Mouse (Mus musculus) layer of hippocampus, adult 11-12 months (tissue): Measurements from ENCODE around the gene Lama5.

Experiments used
- DNase-seq: peaks from one replicate; pipeline ENCODE4 v3.0.0; 2022; ENCODE audit warnings: low spot score

Lama5 gene

DNA sequence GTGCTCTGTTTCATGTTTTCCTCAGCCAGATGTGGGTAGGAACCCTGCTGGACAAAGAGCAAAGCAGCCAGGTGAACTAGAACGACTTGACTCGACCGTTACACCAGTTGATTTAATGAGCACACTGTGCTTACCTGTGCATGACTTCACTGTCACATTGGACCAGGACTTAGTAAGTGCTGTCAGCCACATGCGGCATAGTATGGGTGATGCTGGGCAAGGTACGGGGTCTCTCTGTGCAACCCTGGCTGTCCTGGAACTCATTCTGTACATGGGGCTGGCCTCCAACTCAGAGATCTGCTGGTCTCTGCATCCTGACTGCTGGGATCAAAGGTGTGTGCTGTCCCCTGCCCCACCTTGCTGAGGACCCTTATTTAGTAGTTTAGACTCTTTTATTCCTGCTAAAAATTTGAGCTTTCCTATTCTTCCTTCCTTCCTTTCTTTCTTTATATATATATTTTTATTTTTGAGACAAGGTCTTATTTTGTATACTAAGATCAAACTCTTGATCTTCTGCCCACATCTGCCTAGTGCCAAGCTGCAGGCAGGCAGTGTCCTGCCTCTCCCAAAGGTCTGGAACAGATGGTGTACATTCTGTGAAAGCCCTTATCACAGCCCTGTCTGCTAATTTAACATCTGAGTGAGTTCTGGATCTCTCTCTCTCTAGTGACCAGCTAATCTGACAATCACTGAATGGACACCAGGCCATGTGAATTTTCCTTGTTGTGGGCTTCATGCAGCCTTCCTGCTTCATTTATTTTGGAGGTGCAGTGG is 29.0 kb upstream of the Lama5 start:
- no peak for DNase-seq

DNA sequence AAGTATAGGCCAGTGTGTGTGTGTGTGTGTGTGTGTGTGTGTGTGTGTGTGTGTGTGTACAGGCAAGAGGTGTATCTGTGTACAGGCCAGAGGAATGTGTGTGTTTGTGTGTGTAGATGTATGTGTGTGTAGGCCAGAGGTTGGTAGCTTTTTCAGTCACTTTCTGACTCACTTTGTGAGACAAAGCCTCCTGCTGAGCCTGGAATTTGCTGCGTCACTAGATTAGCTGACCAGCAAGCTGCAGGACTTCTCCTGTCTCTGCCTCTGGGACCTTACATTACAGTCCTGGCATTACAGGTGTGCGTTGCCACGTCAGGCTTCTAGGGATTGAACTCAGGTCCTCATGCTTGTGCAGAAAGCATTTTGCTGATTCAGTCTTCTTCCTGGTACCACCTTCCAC is 26.2 kb upstream of the Lama5 start:
- no peak for DNase-seq

DNA sequence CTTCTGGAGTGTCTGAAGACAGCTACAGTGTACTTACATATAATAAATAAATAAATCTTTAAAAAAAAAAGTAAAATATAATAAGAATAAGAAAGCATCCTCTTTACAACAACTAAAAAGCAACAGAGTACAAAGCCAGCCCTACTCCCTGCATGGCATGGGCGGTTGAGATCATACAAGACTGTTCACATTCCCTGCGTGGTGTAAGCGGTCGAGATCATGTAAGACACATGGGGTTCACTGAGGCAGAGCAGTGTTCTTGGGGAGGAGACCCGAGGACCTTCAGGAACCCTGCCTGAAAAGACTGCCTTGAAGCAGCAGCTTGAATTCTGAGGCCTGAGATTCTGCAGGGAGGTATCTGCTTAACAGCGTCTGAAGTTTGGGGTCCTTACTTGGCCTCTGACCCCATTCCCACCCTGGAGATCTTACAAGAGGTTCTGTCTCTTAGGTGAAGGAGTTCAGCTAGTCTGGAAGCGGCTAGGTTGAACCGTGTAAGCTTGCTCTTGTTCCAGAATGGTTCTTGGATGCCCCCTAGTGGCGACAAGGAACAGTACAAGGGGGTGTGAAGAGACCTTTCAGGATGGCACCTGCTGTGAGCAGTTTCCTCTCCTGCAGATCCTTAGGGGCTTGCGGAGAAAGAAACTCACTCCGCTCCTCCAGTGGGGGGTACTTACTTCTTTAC is 25.4 kb upstream of the Lama5 start:
- DNase-seq, result peak; percentile 70

DNA sequence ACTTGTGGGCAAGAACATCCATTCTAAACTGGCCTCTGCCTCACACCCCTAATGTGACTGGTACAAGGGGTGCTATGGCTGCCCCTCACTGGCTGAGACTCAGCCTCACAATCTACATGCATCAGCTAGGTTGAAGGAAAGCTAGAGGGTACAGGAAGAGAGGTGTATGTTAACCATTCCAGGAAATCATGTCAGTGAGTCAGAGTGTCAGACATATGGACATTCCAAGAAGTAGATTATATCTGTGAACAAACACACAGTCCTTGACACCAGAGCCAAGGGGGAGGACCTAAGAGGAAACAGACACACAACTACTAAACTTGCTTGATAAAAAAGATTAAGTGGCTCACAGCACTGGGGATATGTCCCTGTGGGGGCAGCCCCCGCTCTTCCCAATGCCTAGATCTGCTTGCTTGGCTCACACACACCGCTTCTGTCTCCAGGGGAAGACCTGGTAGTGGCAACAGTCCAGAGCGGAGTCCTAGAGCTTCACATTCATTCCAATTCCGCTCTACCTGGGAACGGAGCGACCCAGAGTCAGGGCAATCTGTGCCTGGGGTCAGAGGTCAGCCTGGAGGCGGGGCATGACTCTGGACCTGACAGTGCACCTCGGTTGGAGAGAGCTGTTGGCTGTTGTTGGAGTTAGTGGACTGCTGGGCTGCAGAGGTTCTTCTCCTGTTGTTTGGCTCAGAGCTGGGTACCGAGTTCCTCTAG is 23.4 kb upstream of the Lama5 start:
- no peak for DNase-seq

DNA sequence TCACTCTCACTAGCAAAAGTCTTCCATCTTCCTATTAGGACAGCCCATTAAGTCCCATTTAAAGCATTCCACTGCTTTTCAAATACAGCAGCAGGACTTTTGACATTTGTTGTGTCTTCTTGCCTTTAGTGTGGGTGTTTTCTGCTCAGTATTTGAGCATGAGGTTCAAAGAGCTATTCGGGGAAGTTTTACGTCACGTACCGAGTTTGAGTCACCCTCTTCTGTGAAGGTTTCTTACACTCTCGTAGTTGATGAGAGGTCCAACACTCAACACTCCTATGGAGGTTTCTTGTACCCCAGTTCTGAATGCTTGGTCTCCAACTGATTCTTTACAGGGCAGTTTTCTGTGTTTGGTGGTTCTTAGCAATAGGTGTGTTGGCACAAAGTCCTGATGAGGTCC is 22.3 kb upstream of the Lama5 start:
- no peak for DNase-seq

DNA sequence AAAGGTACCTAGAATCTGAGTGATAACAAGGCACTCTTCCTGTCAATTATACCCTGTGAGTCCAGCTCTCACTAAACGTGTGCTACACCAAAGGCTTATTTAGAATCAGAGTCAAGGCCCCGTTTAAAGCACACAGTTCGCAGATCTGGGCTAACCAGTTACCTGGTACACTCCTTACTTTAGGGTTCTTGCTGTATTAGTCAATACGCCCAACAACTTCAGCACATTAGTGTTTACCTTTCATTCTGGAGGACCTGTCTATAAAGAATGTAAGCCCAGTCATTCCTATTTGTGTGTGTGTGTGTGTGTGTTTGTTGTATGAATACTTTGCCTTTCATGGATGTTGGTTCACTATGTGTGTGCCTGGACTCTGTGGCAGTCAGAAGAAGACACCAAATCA is 17.4 kb upstream of the Lama5 start:
- DNase-seq, result no peak

DNA sequence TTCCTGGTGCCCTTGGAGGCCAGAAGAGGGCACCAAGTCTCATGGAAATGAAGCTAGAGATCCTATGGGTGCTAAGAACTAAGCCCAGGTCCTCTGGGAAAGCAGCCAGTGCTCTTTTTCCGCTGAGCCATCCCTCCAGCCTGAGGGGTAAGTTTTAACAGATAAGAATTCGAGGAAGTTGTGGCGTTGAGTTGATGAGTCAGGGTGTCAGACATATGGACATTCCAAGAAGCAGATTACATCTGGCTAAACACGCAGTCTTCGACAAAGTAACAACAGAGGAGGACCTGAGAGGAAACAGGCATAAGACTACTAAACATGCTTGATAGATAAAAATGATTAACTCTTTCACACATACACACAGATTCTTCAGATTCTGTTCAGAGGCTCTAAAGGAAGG is 12.9 kb upstream of the Lama5 start:
- no peak for DNase-seq

DNA sequence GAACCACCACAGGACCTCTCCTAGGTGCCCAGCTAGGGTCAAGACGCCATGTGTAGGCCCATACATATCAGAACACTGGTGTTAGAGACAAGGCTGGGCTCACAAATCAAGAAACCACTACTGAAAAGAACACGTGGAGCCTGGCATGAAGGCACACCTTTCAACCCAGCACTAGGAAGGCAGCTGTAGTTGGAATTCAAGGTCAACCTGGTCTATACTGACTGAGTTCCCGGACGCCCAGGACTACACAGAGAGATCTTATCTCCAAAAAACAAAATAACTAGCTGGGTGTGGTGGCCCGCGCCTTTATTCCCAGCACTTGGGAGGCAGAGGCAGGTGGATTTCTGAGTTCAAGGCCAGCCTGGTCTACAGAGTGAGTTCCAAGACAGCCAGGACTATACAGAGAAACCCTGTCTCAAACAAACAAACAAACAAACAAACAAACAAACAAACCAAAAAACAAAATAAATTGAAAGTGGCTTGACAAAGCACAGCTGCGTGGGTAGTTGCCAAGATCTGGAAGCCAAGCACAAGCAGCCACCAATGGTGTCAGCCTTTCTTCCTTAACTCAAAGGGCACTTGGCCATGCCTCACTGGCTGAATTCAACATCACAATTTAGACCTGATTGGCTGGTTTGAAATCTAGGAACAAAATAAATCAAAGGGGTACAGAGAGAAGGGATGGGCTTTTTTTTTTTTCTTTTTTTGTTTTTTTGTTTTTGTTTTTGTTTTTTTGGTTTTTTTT is 12.1 kb upstream of the Lama5 start:
- no peak for DNase-seq

DNA sequence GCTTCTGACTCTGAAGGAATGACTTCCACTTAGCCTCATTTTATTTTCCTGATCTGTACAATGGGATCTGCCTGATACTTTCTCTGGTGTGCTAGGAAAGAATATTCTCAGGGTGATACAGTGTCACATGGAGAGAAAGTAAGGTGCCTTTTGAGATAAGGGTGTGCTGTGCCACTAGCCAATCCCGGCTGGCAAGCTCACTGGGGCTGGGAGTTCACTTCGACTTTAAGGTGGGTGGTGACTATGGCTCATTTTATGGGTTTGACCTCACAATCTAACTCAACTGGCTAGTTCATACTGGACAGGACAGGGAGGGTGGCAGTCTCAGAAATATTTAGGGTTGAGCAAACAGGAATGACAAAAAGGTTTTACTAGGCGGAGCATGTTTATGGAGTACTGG is 11.3 kb upstream of the Lama5 start:
- DNase-seq, result no peak

DNA sequence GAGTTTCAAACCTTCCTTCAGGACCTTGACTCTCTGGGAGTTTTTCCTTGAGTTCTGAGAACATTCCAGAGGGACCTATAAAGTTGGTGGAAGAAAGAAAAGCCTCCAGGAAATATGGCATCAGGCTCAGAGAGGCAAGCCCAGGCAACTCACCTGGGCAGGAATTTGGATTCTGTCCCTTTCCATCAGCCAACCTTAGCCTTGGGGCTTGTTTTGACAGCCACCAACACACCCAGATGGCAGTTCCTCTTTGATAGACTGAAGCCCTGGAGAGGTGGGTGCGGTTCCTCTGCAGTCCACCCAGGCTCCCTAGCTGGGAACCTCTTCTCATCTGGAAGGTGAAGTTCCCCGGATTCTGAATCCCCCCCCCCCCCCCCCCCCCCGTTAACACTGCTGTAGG is 10.8 kb upstream of the Lama5 start:
- DNase-seq, result no peak

DNA sequence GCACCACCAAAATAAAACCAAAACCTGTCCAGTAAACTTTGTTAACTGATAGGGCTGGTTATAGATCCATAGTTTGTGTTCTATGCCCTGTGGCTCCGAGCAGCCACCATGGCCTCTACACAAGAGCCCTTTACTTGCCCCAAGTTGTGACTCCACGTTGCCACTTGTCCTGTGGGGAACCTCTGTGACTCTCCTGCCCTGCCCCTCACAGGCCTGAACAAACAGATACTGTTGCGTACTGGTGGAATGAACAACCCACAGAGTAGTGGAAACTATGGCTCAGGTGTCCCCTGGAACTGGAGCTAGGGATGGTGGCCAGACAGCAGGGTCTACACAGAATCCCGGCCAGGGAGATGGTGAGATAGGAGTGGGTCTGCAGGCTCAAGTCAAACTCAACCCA is 10.1 kb upstream of the Lama5 start:
- no peak for DNase-seq

DNA sequence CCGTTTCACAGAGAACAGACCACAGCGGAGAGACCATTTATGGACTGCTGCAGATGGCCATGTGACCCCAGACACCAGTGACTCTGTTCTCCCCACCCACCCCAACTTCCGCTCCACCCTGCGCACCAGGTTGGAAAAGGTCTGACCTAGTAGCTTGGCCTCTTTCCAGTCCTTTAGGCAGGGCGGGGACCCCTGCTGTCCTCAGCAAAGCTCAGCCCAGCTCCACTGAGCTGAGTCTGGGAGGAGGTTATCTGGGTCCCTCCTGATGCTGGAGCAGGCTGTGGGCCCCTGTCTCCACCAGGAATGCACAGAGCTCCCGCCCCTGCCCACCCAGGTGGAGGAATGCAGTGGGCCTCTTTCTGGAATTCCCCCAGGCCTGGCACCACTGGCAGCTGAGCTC is 9.3 kb upstream of the Lama5 start:
- no peak for DNase-seq

DNA sequence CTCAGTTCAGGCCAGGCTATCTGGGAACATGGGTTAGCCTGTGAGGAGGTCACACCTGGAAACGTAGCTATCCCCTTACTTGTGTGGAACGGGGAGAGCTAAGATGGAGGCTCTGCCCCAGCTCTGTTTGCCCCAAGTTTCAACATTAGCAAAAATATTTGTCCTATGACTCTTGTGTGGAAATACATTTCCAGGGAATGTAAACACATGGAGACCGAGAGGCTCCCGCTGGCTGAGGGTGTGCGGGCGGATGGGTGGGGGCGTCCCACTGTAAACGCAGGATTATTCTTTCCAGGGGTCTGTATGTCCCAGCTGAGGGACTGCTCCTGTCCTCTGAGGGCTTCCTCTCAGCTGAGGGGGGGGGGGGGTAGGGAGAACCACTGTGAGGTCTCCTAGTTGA is 8.7 kb upstream of the Lama5 start:
- DNase-seq, result no peak

DNA sequence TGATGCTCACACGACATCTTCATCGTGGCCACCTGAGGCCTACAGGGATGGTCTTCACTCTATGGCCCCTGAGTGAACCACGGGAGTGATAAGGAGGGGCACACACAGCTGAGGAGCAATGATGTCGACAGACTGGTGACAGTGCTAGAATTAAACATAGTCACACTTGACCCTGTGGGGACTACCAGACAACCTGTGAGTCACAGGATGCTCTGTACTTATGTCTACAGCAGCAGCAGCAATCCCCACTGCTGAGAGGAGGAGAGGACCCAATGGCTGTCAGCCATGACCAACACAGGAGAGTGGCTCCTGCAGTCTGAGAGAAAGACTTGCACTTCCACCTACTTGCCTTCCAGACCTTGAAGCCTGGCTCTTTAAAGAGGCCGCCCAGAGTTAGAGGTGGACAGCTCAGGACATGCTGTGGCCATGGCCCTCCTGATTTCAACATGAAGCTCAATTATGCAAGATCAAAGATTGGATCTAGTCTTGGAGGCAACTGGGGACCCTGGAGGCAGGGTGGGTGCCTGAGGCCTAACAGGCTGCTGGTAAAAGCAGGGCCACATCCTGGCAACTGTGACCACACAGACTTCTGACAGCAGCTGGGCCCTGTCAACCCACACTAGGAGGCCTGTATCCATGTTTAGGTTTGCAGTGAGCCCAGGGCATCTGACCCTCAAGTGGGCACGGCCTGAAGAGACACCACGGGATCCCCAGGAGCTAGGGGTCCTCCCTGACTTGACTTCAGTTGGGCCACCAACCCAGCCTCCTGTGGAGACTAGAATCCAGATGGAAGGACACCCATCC is 7.6 kb upstream of the Lama5 start:
- DNase-seq, result no peak

DNA sequence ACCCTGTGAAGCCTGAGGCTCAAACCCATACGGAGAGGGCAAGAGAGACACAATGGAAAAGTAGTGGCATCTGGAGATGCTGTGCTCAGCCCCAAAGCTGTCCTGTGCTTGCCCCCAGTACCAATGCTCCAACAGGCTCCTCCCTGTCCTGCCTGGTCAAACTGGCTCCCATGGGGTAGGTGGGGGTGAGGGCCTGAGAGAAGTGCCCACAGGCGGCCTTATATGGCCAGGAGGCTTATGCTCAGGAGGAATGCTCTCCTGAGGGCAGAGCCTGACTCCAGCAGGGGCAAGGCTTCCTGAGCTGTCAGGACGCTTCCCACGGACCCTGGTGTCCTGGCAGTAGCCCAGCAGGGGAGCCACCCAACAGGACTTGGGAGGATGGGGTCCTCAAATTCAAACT is 4.8 kb upstream of the Lama5 start:
- no peak for DNase-seq

DNA sequence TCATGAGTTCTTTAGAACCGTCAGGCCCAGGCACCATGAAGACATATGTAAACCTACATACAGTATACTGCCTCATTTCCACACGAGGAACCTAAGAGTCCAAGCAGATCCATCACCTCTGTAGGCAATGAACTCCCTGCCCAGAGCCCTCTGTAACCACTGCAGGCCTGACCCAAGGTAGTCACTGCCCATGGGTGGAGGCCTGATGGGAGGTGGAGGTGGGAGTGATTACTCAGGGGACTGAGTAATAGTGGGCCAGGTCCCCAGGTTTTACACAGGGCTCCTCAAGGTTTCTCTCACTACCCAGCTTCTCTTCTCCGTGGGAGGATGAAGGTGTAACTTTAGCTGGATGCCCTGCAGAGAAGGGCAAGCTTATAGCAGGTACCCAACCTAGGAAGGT is 3.5 kb upstream of the Lama5 start:
- no peak for DNase-seq

DNA sequence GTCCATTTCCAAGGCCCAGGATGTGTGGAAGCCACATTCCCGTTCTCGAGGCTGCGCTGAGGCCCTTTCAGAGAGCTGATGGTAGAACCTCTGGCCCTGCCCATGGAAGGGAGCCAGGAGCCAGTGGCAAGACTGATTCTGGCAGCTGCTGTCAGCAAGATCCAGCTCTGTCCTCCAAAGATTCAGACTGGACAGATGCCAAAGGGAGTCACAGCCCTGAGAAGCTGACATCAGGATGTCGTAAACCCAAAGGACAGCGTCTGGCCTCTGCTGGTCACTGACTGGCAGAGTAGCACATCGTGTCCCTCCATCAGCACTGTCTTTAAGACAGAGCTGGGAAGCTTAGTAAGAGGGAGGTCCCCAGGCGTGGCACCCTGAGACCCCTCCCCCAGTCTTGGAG is 2.9 kb upstream of the Lama5 start:
- no peak for DNase-seq

DNA sequence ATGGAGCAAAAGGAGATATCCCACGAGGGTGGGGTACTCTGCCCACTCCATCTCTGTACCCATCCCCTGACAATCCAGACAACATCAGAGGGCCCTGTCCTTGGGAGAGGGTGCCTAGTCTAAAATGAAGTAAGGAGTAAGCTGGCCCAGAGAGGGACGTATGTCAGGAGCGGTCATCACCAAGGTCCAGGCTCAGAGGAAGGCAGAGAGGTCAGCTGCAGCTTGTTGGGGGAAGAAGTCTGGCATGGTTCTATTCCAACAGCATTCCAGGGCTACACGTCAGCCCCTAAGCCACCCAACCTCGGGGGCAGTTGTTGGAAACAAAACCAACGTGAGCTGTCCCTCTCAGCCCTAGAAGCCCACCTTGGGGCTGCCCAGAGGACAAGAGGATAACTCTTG is 2.4 kb upstream of the Lama5 start:
- DNase-seq, result no peak

DNA sequence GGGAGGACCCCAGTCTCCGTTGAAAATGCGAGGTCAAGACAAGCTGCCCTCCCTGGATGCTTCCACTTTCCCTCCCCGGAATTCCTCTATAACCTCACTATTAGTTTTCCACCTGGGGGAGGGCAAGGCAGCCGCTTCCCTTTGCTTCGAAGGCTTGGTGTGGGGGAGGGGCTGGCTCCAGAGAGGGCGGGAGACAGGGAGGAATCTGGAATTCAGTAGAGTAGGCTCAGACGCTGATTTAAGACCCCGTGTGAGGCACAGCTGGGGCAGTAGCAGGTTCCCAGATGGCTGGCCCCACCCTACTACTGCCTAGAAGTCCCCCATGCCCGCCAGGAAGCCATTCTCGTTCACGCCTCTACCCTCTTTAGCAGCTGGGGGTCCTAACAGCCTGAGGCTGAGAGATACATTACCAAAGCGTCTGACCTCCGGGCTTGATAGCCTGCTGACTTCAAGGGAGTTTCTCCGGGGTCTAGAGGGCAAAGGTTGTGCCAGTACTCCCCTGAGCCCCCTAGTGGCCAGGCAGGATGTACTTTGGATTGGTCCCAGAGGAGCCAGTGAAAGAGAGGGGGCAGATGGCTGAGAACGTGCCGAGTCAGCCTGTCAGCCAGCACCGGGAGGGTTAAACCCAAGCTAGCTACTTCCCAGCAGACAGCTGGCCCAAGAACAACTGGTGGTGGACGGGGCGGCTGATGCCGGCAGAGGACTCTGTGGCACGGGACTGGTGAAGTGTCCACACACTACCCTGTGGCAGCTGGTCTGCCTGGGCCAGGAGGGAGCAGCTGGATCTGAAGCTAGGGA is 1.8 kb upstream of the Lama5 start:
- DNase-seq, result no peak

DNA sequence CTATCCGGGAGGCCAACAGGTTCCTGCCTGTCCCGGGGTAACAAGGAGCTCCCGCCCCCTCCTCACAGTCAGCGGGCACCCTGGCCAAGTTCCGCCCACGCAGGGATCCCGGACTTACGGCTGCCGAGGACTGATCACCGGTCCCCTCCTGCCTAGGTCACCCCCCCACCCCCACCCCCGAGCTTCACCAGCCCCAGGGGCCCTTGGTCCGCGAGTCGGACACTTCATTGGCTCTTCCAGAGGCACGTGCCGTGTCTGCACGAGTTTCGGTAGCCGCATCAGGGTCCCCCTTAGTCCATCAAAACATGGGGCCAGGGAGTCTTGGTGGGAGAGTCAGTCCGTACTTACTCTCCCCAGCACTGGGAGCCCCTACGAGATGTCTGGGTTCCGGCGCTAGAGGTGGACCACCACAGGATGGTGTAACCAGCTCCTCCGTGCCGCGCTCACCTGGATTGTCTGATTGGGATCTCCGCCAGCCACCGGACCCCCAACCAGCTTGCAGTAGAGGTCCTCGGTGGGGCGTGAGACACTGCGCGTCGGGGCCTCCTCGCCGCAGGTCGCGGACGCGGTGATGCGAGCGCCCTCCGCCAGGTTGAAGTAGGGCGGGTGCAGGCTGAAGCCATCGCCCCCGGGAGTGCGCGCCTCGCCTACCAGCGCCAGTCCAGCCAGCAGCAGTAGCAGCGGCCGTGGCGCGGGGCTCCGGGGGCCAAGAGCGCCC is 456 bp downstream of the Lama5 start:
- no peak for DNase-seq
